Mouse (Mus musculus): ENCODE measurements around the gene Tmem88.

GRCm38 (mm10) chr11:69405397-69406200 lies 7.6 kb upstream of the Tmem88 start:
- TF ChIP-seq EP300 (IDR thresholded peaks at IDR 0.05): no peak
- no peak for TF ChIP-seq CTCF (IDR thresholded peaks at IDR 0.05)
